Mouse (Mus musculus) adrenal gland, postnatal 25 days (tissue): Measurements from ENCODE around the gene Tnfaip1. TPM values are rescaled to one million over a fixed set of nuclear protein-coding genes. Genes with fewer than 3 reads are reported as not detected.

ENCODE experiments used
- DNase-seq: peaks from one replicate; pipeline ENCODE4 v3.0.0; 2021; ENCODE audit warnings: mixed read lengths
- total RNA-seq: library from RNA; stranded (reverse); gene quantifications from 2 replicates; pipeline ENCODE4 v1.2.3, GENCODE M21; 2021

The Tnfaip1 gene
- total RNA-seq, 1 experiment from 2014 or later, result 45.9 TPM

DNA sequence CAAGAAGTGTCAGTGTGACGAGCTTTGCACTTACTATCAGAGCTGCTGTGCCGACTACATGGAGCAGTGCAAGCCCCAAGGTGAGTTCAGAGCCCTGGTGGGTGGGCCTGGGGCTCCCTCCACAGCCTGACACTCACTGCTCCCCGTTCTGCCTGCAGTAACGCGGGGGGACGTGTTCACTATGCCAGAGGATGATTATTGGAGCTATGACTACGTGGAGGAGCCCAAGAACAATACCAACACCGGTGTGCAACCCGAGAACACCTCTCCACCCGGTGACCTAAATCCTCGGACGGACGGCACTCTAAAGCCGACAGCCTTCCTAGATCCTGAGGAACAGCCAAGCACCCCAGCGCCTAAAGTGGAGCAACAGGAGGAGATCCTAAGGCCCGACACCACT is 36.6 kb downstream of the Tnfaip1 start:
- no peak for DNase-seq

DNA sequence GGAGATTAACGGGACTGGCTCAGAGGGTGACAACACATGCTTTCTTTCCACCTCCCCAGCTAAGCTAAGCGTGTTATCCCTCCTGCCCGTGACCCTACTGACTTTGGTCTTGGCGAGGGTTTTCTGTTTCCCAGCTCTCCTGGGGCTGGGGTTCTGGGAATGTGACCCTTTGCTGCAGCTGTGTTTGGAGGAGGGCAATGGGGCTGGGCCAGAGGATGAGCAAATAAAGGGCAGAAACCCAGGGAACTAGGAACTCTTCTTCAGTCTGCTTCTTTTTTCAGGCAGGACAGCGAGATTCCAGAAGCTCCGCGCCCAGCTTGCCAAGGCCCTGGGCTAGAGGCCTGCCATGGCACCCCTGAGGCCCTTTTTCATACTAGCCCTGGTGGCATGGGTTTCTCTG is 37.1 kb downstream of the Tnfaip1 start, which contains the start of gene Vtn:
Vtn (plus strand) TSS at position 88 of the 400 bp plus-strand sequence.
- no peak for DNase-seq

DNA sequence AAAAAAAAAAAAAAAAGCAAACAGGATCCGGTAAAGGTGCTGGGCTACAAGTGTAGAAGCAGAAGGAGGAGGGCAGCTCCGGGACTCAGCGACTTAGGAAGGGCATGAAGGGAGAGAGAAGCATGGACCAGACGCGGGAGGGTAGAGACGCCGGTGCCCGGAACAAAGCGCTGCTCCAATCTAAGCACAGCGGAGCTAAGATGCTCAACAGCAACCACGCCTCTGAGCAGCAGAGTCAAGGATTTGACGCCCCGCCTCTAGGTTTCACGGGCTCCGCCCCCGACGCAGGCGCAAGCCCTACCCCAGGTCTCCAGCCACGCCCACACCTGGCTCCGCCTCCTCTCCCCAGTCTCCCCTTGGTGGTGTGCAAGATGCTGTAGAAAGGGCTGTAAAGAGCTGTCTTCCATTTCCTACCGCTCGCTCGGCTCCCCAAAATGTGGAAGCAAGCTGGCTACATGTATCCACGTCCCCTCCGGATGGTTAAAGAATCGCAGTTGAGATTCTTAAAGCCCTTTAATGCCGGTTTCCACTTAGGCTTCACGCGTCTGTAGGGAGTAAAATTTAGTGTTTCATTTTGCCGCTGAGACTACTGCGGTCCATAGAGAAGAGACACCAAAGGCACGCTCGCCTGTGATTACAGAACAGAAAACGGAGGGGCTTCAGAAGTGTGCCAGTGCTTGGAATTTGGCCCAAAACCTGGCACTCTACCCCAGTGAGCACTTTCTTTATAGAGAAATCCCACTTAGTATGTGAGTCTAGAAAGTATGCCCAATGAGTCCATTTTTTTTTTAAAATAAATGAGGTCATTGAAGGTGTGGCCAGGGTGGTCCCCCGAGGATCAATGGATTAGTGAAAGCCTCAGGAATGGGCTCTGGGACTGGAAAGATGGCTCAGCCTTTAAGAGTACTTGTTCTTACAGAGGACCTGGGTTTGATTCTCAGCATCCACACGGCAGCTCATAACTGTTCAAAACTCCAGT is 38.3 kb downstream of the Tnfaip1 start, which contains the start of gene Sarm1:
Sarm1 (minus strand) TSS at position 211 of the 979 bp plus-strand sequence.
- peak; percentile 95 for DNase-seq

DNA sequence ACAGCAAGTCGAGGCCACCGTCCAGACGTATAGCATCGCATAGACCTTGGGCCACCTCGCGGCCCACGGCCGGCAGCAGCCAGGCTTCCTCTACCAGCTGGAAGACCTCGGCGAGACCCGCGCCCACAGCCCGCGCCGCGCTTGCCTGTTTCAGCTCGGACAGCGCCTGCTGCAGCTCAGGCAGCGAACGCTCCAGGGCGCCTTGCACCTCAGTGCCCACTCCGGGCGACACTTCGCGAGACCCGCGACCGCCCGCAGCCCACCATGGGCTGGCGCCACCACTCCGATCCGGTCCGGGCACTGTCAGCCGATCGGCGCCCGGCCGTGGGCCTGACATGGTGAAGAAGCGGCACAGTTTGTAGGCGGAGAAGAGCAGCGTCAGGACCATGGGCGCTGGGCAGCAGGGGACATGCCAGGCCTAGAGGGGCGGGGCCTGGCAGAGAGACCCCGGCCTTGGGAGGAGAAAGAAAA is 39.0 kb downstream of the Tnfaip1 start:
- DNase-seq, result peak; percentile 31

DNA sequence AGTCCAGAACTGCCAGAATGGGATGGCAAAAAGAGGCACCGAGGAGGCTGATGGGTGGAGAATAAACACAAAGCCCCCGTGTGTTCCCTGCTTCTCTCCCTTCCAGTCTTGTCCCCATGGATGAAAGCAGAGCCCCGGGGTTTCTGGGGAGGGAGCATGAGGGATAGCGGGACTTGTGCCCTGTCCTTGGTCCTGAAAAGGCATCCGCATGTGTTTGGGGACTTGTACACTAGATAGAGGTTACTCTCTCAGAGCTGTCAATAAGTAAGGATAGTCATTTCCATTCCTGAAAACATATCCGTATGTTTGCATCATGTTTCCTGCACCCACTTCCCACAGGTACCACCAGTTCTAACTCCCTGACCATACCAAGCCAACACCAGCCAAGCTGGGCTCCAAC is 40.2 kb downstream of the Tnfaip1 start:
- peak; percentile 50 for DNase-seq

DNA sequence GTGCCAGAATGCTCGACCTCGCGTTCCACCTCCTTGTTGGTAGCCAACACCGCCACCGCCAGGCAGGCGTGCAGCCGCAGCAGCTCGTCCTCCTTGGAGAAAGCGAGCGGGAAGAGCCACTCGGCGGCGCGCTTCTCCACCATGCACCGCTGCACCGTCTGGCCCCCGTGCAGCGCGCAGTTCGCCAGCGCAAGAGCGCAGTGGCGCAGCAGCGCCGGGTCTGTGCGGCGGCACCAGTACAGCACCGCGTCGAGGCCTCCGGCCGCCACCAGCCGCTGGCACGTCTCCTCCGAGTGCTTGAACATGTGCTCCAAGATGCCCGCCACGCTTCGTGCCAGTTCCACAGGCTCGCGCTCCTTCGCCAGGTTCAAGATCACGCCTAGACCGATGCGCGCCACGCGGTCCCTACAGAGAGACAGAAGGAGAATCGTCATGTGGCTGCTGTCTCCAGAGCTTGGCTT is 45.3 kb downstream of the Tnfaip1 start:
- peak; percentile 61 for DNase-seq

DNA sequence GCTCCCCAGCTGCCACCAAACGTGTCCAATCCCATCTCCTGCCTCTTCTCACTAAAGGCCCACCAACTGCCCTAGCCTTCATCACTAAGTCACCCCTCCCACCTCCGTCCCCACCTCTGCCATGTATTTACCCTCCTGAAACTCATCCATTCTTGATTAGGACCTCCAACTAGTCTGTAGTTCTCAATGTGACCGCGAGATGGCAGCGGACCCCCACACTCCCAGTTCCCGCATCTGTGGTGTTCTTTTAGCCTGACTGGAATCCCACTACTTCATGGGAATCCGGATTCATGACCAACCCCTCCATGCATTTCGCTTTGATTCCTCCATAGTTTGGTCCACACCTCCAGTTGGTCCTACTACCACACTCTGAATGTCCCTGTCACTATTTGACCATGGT is 48.0 kb downstream of the Tnfaip1 start:
- DNase-seq, result peak; percentile 67

DNA sequence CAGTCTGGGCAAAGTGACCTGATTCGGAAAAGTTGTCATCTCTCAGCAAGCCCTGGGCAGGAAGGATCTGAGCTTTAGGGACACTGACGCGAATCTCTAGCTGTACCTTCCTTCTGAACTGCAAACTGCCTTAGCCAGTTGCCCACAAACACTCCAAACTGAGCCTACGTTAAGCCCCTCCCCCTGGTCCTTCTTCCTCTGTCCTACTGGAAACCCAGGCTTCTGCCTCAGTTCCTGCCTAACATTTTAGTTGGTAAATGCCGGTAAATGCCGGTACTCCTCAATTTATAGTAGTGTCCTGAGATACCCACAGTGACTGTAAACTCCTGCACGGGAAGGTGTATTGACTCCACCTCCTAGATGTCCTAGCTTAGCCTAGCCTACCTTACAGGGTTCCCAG is 52.5 kb downstream of the Tnfaip1 start:
- no peak for DNase-seq

DNA sequence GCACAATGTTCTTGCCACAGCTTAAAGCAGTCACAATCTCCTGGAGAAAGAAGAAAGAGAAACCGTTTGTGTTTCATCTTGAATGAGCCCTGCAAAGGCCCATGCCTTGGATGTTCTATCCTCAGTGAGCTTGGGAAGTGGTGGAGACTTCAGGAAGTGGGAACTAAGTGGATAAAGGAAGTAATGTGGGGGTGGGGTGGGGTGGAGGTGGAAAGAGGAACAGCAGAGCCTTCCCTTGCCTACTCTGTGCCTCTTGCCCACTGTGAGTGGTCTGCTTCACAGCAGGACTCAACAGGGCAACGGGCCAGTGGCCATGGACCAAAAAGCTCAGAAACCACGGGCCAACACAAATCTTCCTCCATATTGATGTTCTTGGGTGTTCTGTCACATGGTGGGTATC is 60.8 kb downstream of the Tnfaip1 start:
- DNase-seq, result no peak

Other genes starting within 250 kb of the Tnfaip1 start
- gene BC030499, start 245.5 kb downstream of the Tnfaip1 start, total RNA-seq, result 1.3 and 1.7 TPM in 2 replicates
- 9.5 and 10.7 TPM in 2 replicates for gene Spag5, start 234.8 kb downstream of the Tnfaip1 start, total RNA-seq
- 20.9 and 23.2 TPM in 2 replicates for gene Aldoc, start 213.4 kb downstream of the Tnfaip1 start, total RNA-seq
- 57.0 and 63.2 TPM in 2 replicates for gene Pigs, start 207.9 kb downstream of the Tnfaip1 start, total RNA-seq
- 27.3 and 45.5 TPM in 2 replicates for gene Unc119, start 192.8 kb downstream of the Tnfaip1 start, total RNA-seq
- 0.36 and 0.86 TPM in 2 replicates for gene Foxn1, start 149.8 kb downstream of the Tnfaip1 start, total RNA-seq
- gene Slc13a2, start 114.1 kb downstream of the Tnfaip1 start, total RNA-seq, result not detected in 2 replicates
- 46.2 and 57.5 TPM in 2 replicates for gene Slc46a1, start 70.6 kb downstream of the Tnfaip1 start, total RNA-seq
- 6.1 and 6.7 TPM in 2 replicates for gene Sarm1, start 38.6 kb downstream of the Tnfaip1 start, total RNA-seq
- 1.1 and 23.3 TPM in 2 replicates for gene Vtn, start 37.2 kb downstream of the Tnfaip1 start, total RNA-seq
- not detected in 2 replicates for gene Sebox, start 32.9 kb downstream of the Tnfaip1 start, total RNA-seq
- 32.1 and 35.9 TPM in 2 replicates for gene Tmem199, start 24.2 kb downstream of the Tnfaip1 start, total RNA-seq
- 155 and 159 TPM in 2 replicates for gene Poldip2, start 24.1 kb downstream of the Tnfaip1 start, total RNA-seq
- gene Ift20, start within 50 bp of the Tnfaip1 start, total RNA-seq, result 81.9 and 97.8 TPM in 2 replicates
- 63.8 and 70.1 TPM in 2 replicates for gene Tmem97, start 14.4 kb upstream of the Tnfaip1 start, total RNA-seq
- 66.5 and 93.9 TPM in 2 replicates for gene Nlk, start 161.0 kb upstream of the Tnfaip1 start, total RNA-seq
- 66.6 and 73.8 TPM in 2 replicates for gene Ccnq, start 215.4 kb upstream of the Tnfaip1 start, total RNA-seq